Mouse (Mus musculus): ENCODE measurements around the gene Gm44973.
"Not testable (repeated sequence)": the region's sequence is repeated elsewhere in the genome, so short reads cannot be mapped to it uniquely, and the experiment has no call there.

Gm44973 gene

DNA sequence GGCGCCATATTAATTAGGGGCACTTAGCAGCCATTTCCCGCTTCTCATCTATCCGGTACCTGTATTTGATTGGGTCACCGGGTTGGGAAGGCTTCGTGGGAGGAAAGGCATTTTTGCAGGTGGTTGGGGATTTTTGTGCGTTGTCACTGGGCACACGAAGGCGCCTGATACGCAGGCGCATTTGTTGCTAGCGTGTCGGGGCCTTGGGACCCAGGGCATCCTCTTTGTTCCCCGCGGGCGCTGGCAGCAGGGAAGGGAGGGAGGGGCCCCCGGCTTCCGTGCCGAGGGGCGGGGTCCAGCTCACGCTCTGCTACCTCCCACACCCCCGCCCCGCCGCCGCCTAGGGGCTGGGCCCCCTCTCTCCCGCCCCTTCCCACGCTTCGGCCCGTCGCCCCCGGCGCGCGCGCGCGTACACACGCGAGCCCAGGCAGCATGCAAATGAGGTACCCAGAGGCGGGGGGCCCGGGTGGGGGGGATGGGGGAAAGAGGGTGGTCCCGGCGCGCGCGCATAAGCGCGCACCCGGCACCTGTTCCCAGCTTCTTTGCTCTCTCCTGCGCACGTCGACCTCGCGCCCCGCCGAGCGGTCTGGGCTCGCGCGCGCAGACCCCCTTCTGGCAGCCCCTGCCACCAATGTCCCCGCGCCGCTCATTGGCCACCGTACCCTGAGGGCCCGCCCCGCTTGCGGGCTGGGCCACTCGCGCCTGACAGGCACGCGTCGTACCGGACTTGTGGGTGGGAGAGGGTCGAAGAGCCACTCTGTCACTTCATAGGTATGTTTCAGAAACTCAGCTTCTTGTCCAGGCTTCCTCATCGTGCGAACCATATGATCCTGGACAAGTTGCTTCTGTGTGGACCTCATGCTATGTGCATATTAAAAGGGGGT is at the start of gene Gm44973:
Gm44973 (plus strand) TSS at position 379 of the 884 bp plus-strand sequence.
- DNase-seq (ENCODE audit: low read depth), result peak; percentile 90

DNA sequence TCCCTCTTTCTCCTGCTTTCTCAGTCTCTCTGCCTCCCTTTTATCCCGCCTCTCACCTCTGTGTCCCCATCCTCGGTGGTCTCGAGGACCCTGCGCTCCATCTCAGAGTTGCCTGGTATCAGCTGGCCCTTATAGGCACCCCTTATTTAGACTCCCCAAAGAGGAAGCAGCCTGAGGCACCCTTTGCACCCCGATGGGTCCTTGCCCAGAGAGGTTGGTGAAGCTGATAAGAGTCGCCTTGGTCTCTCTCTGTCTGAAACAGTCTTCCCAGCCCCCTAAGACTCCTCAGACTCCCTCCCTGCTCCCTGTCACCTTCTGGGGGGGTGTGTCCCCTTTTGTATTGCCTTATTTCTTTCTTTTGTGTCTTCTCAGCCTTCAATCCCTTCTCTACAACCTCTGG is 44.2 kb upstream of the Gm44973 start, which contains the start of gene Sbk3:
Sbk3 (minus strand) TSS at position 101 of the 400 bp plus-strand sequence.
- DNase-seq (ENCODE audit: low read depth), result no peak

DNA sequence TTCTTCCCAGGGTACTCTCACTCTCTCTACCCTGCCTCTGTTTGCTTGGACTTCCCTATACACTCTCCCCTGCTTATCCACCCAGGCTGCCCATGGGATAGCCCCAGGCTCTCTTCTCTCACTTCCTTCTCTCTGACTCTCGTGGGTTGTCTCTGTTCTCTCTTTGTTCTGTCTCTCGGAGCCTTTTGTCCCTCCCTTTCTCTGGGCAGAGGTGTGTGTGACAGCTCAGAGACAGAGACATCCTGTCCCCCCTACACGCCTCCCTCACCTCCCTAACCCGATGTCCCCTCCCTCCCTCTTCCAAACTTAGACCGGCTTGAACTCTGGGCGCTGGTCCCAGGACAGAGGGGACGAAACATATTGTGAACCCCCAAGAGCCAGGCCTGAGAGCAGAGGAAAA is 43.6 kb upstream of the Gm44973 start:
- DNase-seq (ENCODE audit: low read depth), result no peak

DNA sequence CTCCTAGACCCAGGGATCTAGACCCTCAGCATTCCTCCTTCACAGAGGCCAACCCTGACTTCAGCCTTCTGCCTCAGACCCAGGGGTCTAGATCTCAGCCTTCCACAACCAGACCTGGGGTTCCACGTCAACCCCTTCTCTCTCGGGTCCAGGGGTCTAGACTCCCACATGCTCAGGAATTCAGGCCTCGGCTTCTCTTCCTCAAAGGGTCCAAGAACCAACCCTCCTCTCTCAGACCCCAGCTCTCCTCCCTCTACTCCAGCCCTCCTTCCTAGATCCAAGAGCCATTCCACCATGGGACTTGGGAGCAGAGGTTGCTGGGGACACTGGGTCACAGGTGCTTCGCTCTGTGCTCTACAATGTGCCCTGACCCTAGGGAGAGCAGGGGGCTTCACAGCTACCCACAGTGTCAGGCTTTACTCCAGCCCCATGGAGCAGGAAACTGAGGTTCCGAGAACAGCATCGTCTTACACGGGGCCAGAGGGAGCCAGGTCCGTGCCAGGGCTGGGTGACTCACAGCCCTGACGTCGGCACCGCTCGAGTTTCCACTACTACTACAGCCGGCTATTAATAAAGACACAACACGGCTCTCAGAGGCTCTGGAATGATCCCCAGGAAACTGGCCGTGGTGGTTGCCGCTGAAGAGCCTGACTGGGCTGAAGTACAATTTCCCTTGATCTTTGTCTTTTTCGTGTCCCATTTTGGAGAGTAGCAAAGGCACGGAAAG is 42.8 kb upstream of the Gm44973 start:
- no peak for DNase-seq (ENCODE audit: low read depth)

DNA sequence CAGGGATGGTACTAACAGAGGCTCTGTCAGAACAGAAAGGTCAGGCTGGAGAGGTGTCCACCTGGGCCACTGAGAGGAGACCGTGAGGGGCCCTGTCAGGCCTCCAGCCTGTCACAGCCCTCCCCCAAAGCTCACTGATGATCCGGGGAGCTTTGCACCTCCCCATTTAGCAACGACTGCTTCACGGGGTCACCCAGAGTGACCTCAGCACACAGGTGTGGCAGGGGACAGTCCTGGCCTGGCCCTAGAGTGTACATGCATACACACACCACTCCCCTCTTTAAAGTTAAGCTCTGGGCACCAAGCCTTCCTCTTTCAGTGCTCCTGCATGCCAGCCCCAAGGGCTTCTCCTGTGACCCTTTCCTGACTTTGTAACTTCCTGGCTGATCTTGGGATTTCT is 39.8 kb upstream of the Gm44973 start:
- DNase-seq (ENCODE audit: low read depth), result no peak

DNA sequence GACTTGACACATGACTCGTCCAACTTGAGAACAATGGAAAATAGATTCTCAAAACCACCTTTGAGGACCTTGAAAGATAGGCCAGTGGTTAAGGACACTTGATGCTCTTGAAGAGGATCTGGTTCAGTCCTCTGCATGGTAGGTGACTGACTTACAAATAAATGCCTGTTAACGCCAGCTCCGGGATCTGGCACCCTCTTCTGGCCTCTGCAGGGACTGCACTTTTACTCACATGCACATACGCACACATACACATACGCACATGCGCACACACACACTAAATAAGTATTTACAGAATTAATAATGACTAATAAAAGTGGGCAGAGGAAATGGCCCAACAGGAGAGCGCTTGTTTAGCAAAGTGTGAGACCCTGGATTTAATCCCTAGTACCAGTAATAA is 38.5 kb upstream of the Gm44973 start:
- DNase-seq (ENCODE audit: low read depth), result no peak

DNA sequence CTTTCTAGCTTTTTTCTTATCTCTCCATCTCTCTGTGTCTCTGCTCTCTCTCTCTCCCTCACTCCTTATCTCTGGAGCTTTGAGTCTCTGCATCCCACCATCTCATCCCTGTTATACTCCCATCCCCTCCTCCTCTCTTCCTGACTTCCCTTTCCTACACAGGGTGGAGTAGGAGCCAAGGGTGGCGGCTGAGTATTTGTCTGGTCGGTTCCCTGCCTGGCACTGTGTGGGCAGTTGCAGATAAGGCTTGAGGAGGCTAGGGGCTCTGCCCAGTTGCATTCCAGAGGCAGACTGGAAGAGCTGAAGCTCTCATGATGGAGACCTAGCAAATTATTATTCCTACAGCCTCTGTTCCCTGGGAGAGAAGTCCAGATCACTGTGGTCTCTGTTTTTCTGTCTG is 27.0 kb upstream of the Gm44973 start:
- DNase-seq (ENCODE audit: low read depth), result no peak

DNA sequence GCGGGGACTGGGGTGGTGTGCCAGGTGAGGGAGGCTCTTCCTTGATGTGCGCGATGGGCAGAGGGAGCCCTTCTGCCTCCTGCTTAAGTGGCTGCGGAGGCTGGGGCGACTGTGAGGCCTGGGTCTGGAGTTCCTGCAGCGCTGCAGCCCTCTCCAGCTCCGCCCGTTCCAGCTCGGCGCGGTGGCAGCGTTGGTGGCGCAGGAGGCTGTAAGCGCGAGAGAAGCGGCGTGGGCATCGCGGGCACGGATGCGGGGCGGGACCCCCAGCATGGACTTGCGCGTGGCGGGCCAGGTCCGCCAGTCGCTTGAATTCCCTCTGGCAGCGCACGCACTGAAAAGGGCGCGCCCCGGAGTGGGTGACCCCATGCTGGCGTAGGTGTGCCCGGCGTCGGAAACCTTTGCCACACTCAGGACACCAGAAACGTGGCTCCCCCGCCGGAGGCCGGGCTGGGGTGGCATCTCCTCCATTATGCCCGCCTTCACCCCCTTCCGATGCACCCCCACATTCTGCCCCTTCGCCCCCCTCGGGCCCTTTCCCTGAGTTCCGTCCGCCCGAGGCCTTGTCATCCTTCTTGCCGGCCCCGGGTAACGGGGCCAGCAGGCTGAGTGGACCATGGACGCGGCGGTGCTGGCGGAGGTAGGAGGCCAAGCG is 21.8 kb upstream of the Gm44973 start:
- DNase-seq (ENCODE audit: low read depth), result no peak

DNA sequence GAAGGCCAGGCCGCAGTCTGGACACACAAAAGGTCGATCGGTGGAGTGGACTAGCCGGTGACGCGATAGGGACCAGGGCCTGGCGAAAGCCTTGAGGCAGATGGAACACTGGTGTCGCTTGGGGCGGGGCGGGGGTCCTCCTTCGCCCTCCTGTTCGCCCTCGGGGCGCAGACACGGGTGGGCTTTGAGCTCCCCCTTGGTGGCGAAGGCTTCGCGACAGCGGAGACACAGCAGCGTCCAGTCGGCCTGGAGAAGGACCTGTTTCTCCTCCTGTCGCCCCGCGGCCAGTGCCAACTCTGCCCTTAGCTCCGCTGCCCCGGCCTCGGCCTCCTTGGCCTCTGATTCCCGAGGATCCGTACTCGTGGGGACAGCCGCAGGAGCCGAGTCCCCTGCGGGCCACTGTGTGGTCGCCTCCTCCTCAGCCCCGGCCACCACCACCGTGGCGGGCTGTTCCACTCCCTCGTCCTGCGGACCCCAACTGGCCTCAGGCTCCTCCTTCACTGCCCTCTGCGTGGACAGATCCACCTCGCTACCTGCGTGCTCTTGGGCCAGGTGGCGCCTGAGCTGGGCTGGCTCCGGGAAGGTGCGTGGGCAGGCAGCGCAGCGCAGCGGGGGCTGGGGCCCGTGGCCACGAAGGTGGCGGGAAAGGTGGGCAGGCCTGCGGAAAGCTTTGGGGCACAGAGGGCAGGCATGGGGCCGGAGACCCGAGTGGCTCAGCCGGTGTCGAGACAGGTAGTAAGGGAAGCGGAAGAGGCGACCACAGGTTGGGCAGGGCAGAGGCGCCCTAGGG is 21.1 kb upstream of the Gm44973 start:
- DNase-seq (ENCODE audit: low read depth), result no peak

DNA sequence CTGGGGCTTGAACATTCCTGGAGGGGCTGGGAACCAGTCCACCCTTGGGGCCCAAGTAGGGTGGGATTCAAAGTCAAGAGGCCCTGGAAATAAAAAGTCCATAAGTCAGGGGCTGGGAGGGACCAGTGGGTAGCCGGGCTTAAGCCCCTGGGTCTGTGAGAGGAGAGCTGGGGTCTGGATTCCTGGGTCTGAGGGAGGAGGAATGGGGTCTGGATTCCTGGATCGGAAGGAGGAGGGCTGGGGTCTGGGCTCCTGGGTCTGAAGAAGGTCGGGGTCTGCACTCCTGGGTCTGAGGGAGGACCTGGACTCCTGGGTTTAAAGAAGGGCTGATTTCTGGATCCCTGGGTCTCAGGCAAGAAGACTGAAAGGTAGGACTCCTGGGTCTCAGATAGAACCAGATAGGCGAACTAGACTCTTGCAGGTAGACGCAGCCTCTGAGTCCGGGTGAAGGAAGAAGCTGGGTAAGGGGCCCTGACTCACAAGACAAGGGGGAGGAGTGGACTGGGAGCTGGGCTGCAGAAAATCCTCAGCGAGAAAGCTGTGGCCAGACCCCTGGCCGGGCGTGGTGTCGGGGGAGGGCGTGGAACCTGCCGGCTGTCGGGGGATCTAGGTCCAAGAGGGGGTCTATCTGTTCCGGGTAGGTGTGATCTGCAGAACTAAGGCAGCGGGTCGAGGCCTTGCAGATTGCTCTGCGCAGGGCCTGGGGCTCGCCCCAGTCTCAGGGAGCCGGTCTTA is 19.9 kb upstream of the Gm44973 start:
- no peak for DNase-seq (ENCODE audit: low read depth)

DNA sequence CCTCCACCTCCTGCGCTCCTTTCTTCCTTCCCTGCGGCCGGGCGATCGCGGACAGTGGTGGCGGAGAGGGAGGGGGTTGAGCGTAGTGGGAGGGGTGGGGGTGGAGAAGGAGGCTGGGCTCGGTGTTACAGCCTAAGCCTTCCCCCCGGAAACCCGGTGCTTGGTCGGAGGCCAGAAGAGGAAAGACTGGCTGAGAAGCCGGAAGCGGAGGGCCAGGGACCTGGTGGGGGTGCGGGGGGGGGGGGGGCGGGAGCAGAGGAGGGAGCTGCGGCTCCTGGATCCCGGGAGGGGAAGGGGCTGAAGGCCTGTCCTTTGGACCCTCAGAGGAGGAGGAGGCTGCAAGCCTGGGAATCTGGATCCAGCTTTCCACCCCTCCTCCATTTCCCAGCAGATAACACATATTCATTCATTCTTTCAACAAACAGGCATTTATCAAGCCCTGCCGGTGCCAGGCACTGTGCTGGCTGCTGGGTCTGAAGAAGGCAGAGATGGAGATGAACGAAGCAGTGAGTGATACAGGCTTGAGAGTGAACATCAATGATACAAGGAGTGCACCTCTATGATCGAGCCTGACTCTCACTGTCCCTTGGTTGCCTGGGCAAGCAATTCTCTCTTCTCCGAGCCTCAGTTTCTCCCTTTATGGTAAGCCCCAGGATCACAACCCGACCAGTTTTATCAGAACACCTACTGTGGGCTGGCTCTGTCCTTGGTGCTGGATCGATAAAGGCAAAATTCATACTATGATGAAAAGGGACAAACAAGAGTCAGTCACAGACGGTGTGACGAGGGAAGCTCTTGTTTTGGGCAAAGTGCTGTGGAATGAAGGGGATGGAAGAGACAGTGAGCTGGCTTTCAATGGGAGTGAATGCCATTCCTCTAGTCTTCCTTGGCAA is 19.0 kb upstream of the Gm44973 start, which contains the start of gene Zfp579:
Zfp579 (minus strand) TSS at position 156 of the 893 bp plus-strand sequence.
- no peak for DNase-seq (ENCODE audit: low read depth)

DNA sequence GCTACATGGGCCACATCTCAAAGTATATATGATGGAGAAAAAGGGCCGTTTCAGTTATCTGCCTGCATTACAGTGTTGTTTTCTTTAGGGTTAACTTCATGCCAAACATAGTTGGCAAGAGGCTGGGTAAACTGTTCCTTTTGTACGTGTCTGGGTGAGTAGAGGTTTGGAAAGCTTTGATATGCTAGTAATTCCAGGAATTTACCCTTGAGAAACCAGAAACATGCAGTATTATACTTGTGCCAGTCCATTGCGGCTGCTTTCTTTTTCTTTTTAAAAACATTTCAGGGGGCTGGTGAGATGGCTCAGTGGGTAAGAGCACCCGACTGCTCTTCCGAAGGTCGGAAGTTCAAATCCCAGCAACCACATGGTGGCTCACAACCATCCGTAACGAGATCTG is 18.4 kb upstream of the Gm44973 start:
- DNase-seq (ENCODE audit: low read depth), result no peak

DNA sequence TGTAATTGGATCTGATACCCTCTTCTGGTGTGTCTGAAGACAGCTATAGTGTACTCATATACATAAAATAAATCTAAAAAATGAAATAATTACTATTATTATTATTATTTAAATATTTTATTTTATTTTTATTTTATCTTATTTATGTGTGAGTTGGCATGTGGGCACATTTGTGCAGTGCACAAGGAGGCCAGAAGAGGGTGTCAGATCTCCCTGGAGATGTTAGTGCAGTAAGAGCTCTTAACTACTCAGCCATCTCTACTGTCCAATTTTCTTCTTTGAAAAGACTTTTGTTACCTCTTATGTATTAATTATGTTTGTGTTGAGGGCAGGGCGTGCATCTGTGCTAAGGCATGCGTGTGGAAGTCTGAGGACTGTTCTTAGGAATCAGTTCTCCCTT is 15.4 kb upstream of the Gm44973 start:
- DNase-seq (ENCODE audit: low read depth), result no peak

DNA sequence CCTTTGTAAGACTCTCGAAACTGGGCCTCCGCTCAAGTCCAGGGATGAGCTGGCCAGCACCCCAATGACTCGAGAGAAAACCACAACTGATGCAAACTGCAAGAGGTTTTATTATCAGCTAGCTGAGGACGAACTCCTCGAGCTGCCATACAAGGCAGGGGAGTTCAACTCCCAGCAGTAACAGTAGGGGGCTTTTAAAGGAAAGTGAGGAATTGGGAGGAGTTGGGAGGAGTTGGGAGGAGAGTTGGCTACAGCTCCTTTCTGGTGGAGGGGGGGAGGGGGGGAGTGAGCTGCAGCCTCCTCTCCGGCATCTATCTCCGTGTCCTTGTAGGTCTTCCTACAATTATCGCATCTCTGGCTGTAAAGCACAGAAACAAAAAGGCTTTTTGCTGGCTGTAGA is 12.4 kb upstream of the Gm44973 start:
- not testable (repeated sequence) for DNase-seq (ENCODE audit: low read depth)

DNA sequence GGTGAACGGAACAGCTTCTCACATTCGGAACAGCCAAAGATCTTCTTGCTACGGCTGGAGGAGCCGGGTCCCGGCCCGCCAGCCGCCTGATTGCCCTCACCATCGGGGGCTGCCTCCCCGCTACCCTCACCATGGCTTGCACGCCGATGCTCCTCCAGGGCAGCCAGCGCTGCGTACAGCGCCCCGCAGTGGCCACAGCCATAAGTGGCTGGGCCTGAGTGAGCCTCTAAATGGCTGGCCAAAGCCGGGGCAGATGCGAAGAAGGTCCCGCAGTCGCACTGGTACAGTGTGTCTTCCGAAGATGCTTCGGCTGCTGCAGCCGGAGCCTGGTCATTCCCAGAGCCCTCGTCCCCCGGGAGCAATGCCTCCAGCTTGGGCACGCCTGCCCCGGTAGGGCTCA is 7.1 kb upstream of the Gm44973 start:
- no peak for DNase-seq (ENCODE audit: low read depth)

DNA sequence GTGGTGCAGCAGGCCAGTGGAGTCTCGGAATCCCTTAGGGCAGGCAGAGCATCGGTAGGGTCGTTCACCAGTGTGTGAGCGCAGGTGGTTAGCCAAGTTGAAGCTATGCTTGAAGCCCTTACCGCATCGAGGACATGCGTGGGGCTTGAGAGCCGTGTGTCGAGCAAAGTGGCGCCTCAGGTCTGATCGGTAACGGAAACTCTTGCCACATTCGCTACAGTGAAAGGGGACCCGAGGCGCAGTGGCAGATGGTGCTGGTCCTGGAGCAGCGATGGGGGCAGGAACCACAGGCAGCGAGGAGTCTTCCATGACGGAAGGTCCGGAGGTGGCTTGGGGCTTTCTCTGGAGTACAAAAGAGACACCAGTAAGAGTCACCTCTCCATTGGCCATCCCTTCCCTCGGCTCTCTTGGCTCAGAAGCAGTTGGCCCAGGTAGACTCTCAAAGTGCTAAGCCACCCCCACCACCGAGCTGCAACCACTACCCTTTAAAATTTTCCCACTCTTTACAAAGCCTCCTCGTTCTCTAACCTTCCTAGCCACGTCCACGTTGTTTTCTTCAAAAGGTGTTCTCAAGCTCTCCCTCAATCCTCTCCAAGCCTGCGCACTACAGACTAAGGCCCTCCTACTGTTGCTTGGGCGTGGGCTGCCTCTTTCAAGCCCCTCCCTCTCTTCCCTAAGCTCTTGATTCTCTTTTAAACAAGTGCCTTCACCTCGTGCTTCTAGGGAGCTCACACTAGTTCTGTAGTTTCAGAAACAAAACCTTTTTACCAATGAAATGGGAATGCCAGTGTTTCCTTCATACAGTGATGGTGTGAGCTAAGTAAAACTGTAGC is 2.4 kb upstream of the Gm44973 start:
- DNase-seq (ENCODE audit: low read depth), result no peak

DNA sequence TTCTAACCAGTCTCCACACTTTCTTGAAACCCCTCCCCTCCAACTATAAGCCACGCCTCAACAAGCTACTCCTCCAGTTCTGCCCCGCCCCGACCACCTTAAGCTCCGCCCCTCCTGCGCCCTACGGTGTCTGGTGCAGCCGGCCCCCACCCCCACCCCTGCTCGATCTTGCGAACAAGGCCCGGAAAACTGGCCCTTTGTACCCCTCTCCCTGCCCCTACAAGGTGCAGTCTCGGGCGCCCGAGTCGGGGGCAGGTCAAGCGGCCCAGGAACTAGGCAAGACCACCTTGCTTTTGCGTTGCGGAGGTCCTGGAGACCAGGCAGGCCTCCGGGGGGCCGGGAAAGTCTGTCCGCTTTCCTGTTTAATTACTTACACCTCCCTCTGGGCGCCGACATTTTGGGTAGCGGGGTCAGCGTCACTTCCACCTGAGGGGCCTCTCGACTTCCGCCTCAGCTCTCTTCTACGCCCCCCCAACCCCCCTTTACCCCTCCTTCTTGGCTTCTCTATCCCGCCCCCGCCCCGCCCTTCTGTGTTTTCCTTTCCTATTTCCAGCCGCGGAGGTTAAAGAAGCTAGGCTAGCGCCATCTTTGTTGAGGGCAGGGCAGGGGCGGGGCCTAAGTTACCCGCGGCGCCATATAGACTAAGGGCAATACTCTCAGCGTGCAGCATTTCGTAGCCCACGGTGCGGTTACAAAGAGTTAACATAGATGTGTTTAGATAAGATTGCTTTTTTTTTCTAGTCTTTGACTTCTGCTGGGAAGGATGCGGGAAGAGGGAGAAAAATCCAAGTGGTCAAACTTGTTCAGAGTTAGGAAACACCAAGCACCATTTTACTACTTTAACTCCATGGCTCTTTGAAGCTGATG is 812 bp upstream of the Gm44973 start, which contains the start of the genes Zfp524 and Fiz1:
Zfp524 (plus strand) TSS at position 165 of the 867 bp plus-strand sequence.
Fiz1 (minus strand) TSS at position 447 of the 867 bp plus-strand sequence.
- DNase-seq (ENCODE audit: low read depth), result peak; percentile 97

DNA sequence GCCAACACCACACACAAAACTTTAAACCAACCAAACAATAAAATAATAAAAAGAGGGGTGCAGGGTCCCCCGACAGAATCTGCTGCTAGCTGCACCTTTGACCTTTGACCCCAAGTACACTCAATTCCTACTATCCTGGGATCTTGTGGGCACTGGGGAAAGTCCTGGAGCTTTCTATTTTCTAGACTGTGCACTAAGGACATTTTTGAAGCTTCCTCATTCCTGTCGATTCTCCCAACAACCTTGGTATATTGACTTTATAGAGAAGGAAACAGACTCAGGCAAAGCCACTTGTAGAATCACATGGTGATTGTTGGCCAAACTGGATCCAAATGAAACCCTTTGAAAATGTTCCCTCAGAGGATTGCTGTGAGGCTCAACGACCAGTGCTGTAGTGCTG is 761 bp downstream of the Gm44973 start:
- DNase-seq (ENCODE audit: low read depth), result no peak
